Mouse (Mus musculus): ENCODE data around the gene Rap1gds1.

Gene Rap1gds1

DNA sequence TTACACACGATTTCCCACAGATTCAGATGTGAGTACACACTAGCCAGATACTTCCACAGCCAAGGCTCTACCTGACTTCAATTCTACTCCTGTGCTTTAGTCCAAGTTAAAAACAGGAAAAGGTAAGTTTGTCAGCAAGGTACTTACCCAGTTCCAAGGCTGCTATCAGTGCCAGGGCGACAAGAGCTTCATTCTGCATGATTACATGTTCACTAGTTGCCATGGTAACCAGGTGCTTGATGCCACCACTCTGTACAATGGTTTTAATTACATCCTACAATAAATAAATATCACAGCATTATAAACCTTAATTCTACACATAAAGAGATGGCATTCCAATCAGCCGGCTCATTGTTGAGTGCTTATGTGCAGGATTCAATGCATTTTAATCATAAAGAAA lies 129.5 kb downstream of the Rap1gds1 start:
- DNase-seq (ENCODE audit: low spot score), result no peak

DNA sequence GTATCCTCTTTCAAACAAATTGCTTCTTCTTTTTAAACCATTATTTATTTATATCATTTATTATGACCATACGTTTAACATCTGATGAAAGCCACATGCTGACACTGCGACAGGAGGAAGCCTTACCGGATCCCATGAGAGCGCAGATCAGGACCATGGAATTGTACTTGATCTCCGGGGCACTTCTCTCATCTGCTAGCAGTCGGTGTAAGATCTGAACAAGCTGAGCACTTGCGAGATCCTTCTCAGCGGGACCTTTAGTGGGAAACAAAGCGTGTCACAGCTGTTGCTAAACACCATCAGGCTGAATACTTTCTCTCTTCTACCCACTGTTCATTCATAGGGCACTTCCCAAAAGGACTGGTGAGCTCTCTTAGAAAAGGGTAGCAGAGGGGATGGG lies 133.4 kb downstream of the Rap1gds1 start:
- DNase-seq (ENCODE audit: low spot score), result no peak

DNA sequence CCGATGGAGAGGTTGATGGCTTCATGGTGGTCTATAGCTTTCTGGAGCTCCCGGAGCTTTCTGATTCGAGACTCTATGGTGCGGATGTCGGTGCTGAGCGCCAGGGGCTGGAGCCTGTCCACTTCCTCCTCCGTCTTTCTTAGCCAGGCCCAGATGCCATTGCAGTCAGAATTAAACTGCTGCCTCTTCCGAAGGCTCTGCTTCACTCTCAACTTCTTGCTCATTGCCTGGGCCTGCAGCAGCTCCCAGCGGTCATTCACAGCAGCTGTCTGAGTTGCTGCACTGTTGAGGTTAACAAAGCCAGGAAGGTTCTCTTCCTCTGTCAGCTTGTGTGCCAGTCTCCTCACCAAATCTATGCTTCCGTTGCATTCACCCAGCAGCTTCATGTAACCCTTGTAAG lies 137.8 kb downstream of the Rap1gds1 start:
- no peak for DNase-seq (ENCODE audit: low spot score)

DNA sequence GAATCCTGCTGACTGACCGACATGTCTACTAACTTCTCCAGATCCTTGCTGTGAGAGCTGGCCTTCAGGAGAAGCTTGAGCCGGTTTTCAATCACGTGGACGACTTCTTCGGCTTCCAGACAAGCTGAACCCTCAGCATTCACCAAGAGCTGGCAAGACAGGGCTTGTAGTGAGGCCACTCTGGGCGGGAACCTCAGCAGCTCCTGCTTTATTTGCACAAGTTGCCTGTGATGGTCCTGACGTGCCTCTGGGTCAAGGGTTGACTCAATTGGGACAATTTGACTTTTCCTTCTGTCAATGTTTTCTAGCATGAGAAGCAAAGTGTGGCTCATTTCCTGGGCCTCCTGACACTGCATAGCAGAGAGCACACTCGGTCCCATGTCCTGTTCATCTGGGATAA lies 138.2 kb downstream of the Rap1gds1 start:
- DNase-seq (ENCODE audit: low spot score), result no peak

DNA sequence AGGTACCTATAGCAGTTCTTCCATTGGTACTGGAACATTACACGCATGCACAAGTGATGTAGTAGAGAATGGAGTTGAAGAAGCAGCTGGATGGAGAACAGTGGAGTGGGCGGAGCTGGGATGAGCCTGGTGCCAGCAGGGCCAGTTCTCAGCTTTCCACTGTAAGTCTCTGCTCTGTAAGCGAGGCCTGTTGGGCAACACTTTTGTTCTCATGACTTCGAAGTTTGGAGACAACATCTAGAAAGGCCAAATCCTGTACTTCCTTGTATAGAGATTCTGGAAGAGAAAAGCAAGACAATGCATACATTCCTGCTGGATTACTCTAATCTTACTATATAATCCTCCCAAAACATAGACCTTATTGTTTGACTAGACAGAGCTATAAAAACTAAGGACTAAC lies 147.6 kb downstream of the Rap1gds1 start:
- peak; percentile 21 for DNase-seq (ENCODE audit: low spot score)

DNA sequence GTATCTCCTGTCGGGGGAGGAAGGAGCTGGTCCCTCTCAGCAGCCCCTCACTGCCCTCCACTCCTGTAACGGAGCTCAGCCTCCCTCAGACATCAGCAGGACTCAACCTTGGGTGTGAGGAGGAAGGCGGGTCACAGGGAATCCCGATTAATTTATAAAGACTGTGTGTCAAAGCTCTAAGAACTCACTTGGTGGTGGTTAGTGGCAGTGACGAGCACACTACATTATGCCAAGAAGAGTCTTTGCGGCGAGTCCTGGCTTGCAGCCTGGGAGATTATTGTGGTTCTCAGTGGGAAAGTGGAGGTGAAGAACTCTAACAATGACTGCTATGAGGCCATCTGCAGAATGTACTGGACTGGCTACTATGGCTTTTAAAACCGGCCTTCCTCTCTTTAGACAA lies 148.8 kb downstream of the Rap1gds1 start:
- DNase-seq (ENCODE audit: low spot score), result no peak

DNA sequence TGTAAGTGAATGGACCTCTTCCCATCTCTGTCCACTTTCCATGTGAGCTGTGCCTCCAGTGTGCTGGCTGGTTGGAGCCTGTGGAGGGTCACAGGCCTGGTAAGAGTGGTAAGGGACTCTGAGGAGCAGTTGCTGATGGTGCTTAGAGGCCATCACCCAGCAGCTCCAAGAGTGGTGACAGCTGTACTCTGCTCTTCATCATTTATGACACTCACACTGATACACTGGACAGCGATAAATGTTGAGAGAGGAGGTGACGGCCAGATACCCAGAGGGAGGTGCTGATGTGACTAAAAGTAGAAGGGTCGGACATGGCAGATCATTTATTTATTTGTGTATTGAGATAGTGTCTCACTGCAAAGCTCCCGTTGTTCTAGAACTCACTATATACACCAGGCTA lies 156.8 kb downstream of the Rap1gds1 start:
- DNase-seq (ENCODE audit: low spot score), result no peak

DNA sequence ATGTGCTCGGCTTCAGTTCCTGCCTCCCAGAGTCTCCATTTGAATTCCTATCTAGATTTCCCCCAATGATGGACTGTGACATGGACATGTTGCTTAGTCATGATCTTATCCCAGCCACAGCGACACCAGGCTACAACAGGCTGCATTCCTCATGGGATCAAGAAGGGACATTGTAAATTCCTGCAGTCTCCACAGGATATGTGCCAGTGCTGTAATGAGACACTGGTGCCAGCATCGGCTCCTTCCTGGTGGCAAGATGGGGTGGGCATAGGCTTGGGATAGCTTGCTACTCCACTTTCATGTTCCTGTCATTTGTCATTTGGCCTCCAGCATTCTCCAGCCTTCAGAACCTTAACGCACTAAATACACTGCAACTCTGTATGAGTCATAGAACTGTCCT lies 158.0 kb downstream of the Rap1gds1 start:
- no peak for DNase-seq (ENCODE audit: low spot score)

DNA sequence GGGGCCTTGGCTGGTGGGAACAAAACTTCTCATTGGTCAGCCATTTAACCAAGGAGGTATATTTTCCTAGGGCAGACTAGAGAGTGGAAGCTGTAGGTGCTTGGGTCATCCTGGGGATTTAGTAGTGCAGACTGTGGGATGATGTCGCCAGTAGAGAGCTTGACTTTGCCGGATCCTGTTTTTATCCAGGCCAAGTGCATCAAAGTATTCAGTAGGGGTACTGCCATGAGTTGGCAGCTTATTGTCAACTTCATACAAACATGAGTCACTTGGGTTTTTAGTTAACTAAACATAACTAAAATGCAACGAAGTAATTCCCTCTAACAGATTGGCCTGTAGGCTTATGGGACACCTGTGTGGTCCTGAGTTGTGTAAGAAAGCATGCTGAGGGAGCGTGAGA lies 158.4 kb downstream of the Rap1gds1 start:
- no peak for DNase-seq (ENCODE audit: low spot score)

DNA sequence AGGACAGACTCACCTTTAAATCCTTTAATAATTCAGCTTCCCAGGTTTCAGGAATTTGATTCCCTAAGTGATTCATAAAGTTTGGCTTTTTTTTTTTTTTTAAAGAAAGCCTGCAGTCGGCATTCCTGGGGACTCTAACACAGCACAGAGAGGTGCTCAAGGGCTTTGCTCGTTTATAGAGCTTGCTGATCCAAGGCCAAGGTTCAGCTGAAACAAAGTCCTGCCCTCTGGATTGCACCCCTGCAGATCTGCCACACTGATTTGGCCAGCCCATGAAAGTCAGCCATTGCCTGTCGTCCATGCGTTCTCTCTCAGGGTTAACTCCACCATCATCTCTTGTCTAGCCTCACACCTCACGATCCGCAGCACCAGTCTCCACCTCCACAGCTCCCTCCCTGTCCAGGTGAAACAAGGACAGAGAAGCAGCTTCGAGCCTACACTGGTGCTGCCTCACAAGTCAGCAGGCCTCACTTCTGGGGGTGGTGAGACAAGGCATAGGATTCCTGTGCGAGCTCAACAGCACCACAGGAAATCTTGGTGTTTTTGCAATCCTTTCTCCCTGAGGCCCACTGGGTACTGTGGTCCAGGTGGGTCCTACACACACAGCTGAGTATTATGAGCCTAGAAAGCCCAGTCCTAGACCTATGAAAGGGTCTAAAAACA lies 160.2 kb downstream of the Rap1gds1 start:
- no peak for DNase-seq (ENCODE audit: low spot score)

DNA sequence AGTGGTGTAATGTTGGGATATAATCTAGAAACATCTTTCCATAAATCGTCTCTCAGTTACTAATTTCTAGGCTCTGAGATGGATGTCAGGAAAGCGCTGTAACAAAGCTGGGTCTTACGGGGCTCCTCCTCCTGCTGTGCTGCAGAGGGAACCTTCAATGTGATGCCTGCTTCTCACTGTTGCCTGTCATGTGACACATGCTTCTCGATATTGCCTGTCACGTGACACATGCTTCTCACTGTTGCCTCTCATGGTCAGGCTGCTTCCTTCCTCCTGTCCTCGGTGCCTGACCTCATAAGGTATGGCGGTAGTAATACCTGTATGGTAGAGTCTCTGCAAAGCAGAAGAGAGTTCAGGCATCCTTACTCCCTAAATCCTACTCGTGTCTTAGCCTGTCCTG lies 162.5 kb downstream of the Rap1gds1 start:
- DNase-seq (ENCODE audit: low spot score), result no peak

DNA sequence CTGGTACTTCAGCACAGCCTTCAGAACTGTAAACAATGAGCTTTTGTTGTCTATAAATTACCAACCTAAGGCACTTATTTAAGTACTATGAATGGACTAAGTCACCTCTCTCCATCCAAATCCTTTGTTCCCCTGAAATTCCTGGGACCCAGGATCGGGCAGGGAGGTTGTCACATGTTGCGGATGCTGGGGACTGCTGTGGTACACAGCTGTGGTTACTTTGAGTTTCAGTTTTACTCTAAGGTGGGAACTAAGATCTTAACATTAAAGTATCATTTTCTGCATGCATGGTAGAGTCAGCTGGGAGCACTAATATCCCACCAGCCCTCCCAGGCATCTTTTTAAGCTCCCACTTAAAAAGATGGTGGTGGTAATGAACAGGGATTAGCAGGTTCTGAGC lies 165.7 kb downstream of the Rap1gds1 start:
- DNase-seq (ENCODE audit: low spot score), result no peak

DNA sequence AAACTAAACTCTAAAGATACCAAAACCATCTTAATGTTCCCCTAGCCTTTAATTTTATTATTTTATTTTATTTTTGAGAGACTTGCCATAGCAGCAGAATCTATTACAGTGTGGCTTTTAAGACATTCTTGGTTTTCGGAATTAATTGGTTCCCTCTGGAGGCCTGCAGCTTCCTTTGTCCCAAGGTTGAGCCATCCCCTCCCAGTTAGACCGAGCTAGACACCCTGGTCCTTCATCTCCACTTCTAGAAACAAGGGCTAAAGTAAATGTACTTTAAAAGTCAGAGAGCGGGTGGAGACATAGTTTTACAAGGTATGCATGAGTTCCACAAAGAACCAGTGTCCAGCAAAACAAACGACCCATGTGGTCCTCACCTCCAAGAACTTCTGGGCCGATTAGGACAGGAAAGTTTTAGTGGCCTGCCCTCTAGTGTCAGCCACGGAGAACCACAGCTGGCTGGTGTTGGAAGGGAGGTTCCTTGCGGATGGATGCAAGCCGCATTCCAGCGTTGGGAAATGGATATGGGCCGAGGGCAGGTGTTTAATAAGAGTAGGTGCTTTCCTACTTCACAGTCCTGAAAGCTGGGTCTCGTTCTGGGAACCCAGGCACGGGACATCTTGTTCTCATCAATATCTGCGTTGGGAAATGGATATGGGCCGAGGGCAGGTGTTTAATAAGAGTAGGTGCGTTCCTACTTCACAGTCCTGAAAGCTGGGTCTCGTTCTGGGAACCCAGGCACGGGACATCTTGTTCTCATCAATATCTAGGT lies 168.7 kb downstream of the Rap1gds1 start:
- peak; percentile 83 for DNase-seq (ENCODE audit: low spot score)

DNA sequence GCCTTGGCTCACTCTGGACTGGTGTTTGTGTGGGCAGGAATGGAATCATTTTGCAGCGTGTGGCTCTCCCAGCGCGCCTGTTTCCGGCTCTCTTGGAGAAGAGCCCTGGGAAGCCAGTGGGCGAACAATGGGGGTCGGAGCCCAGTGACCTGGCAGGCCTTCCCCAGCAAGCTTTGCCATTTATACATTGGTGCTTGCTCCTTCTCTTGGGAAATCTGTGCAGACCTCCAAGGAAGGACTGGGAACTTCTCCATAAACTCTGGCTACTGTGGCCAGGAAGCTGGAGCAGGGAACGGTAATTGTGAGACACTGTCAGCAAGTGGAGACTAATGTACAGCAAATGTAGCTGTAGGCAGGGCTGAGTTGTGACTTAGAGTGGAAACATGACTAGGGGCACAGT lies 169.3 kb downstream of the Rap1gds1 start:
- peak; percentile 40 for DNase-seq (ENCODE audit: low spot score)

DNA sequence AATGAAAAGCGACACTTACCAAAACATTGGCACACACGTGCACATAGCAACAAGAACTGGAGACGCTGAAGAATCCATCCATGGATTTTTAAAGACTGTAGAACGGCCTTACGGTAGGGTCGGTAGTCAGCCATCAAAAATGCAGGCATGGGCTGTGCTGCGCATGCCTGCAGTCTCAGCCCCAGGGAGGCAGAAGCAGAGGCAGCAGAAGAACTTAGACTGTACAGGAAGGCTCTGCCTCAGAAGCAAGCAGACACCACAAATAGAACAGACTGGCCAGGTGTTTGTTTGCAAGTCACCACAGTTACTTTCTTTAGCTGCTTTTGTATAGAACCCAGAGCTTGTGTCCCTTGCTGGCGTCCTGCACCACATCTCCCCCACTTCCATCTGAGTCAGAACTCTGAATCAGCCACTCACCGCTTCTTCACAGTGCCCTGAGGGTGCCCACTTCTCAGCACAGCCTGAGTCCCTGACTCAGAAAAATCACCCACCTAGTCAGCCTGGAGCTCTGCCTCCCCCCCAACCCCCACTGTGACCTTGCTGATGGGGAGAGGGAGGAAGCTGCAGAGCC lies 174.3 kb downstream of the Rap1gds1 start:
- DNase-seq (ENCODE audit: low spot score), result no peak

DNA sequence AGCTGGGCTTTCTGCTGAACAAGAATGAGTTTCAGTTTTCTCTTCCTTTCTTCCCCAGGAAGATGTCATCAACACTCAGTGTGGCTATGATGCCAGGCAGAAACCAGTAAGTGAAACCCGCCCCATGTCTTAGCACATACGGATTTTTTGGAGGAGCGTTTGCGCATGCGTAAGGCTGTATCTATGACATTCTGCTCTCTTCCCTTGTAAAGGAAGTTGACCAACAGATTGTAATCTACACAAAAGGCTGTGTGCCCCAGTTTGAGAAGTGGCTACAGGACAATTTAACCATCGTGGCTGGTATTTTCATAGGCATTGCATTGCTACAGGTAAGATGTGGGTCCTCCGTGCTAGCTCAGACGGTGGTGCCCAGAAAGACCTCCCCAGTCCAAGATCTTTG lies 176.9 kb downstream of the Rap1gds1 start:
- no peak for DNase-seq (ENCODE audit: low spot score)

DNA sequence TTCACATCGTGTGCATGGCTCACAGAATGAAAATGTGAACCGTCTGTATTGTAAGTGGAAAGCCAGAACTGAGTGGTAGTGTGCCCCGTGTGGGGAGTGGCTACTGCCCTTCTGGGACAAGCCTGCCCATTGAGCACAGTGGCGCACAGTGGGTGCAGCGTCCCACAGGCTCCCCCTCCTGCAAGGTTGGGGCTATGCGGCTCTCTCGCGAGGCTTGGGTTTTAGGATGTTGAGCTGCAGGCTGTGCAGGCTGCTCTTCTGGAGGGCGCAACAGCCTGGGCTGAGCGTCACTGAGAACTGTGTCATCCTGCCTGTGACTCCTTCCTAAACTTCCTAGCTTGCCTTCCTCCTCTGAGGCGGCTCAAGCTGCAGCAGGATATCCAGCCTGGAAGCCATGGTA lies 177.5 kb downstream of the Rap1gds1 start:
- DNase-seq (ENCODE audit: low spot score), result no peak

DNA sequence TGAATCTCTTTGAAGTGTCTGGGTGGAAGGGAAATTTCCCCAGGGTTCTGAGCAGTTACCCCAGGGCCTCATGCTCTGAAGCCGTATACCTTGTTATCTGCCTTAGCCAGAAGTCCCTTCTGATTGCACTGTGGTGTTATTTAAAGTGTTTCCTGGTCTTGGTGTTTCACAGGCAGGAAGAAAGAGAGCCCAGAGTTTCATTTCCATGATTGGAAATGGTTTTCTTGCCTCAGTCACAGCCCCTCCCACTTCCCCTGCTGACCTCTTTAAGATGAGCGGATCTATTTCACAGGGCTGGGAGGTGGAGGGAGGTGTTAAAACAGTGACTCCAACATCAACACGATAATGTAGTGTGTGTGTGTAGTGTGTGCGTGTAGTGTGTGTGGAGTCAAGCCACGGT lies 181.5 kb downstream of the Rap1gds1 start:
- DNase-seq (ENCODE audit: low spot score), result no peak

DNA sequence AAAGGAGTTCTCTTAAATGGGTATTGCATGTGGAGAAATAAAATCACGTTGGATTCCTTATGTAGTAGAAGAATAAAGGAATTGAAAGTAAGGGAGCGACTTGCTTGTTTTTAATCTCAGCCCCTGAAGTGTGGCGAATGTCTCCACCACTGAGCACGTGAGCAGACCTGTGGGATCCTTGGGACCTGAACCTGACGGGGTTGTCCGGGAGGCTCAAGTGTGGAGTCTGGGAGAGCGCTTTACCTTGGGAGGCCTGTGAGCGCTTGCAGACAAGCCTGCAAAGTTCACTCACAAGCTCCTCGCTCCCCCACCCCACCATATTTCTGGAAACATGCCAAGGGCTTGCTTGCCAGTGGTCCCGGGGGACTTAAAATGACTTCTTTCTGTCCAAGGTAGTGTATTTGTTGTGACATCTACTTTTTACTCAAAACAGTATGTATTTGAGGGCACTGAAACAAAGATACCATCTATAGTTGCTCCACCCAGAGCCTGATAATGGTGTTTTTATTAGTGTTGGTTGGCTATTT lies 185.2 kb downstream of the Rap1gds1 start:
- no peak for DNase-seq (ENCODE audit: low spot score)

DNA sequence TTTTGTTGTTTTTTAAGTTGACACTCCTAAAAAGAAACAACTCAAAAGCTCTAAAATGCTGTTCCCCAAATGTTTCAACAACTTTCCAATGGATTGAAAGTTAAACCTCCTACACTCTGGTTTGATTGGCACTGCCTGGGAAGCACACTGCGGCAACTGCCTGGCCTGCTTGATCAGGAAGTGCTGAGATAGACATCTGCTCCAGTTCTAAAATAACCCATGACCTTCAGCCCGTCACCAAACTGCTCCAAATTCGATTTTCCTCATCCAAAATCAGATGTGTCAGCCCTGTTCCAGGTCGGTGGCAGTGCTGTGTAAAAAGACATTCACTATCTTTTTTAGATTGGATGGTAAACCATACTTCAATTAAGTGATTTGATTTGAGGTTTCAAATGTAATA lies 185.8 kb downstream of the Rap1gds1 start:
- peak; percentile 73 for DNase-seq (ENCODE audit: low spot score)

DNA sequence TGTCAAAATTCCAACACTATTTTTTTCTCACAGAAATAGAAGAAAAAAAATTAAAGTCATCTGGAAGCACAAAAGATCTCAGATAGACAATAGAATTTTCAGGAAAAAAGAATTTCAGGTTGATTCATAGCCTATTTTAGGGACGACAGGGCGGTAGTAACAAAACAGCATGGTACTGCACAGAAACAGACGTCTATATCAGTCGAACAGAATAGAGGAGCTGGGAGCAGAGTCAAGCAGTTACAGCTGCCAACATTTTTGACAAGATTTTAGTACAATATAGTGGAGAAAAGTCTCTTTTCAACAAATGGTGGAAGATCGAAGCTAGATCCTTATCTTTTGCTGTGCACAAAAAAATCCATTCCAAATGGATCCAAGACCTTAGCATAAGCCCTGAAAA lies 188.9 kb downstream of the Rap1gds1 start:
- no peak for DNase-seq (ENCODE audit: low spot score)

DNA sequence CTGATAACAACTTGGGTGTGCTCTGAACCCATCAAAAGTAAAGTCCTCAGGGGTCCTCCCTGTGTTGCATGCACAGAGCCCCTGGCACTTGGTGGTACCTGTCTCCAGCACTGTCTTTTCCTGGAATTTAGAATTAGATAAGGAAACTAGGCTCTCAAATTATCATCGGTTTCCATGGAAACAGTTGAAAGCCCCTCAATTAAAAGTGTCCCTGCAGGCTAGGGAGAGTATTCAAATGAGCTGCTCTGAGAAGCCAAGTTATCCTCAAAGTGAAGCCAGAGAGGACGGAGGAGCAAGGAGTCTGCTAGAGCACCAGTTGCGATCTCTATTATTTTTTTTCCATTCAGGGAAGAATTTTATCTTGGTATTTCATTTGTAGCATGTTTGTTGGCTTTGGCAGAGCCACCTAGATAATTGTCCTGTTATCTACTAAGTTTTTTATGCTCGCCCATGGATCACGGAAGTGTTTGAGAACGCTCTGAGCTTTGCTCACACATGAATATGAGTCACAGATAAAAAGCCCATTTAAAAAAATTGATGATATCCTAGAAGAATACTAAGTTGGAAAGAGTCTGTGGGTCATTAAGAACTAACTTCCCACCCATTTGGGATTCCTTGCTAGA lies 193.2 kb downstream of the Rap1gds1 start:
- no peak for DNase-seq (ENCODE audit: low spot score)
